Mouse (Mus musculus): ENCODE results near the gene Gm32717. TPM values are rescaled to one million over a fixed set of nuclear protein-coding genes. Genes with fewer than 3 reads are reported as not detected.

Gm32717 gene
- total RNA-seq (2023), result under 1 TPM; 0.45 to 0.94 TPM

DNA sequence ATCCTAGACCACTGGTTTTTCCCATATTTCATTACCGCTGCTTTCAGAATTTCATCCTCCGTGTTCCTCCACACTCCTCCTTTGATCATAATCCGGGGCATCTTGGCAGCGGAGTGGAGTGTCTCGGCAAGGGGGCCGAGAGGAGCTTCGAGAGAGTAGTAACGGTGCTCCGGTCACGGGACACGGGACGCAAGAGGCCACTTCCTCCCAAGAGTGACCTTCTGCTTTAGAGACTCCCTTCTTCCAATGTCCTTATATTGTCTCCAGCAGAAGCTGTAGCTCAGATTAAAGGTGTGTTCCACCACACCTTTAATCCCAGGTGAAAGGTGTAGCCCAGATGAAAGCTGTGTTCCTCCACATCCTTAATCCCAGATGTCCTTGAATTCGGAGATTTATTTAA is at the start of gene Gm32717:
TSS of gene Gm32717 (minus strand) at position 101 of the 400 bp plus-strand sequence.

GRCm38 (mm10) chr10:118258388-118258787 is 17.8 kb upstream of the Gm32717 start, which contains the start of gene Gm32802:
Gm32802 (plus strand) TSS chr10:118258688.

GRCm38 (mm10) chr10:118204642-118205041 is 35.9 kb downstream of the Gm32717 start, which contains the start of gene Il22:
Il22 (plus strand) TSS chr10:118204942.

Other genes starting within 250 kb of the Gm32717 start
- gene Mdm1, start 99.0 kb downstream of the Gm32717 start, total RNA-seq (2023), result 10 to 100 TPM; 43.5 to 50.7 TPM
- not detected for gene Il22, start 35.8 kb downstream of the Gm32717 start, total RNA-seq (2023)
- gene Gm32802, start 17.9 kb upstream of the Gm32717 start, total RNA-seq (2023), result under 1 TPM; 0.45 to 0.94 TPM
- not detected for gene Iltifb, start 54.3 kb upstream of the Gm32717 start, total RNA-seq (2023)
- gene Gm9040, start 86.2 kb upstream of the Gm32717 start, total RNA-seq (2023), result not detected
- gene Gm9044, start 91.6 kb upstream of the Gm32717 start, total RNA-seq (2023), result not detected
- gene Gm9045, start 97.1 kb upstream of the Gm32717 start, total RNA-seq (2023), result not detected
- not detected for gene Gm9046, start 102.5 kb upstream of the Gm32717 start, total RNA-seq (2023)
- not detected for gene Gm9048, start 107.9 kb upstream of the Gm32717 start, total RNA-seq (2023)
- not detected for gene Gm9049, start 113.3 kb upstream of the Gm32717 start, total RNA-seq (2023)
- not detected for gene Ifng, start 200.3 kb upstream of the Gm32717 start, total RNA-seq (2023)

Measured in monocyte, adult 59 days (primary cell).